Mouse (Mus musculus) forebrain, postnatal 0 days (tissue): ENCODE results near the gene Fmr1. TPM values are rescaled to one million over a fixed set of nuclear protein-coding genes. Genes with fewer than 3 reads are reported as not detected.
"Not testable (repeated sequence)": the region's sequence is repeated elsewhere in the genome, so short reads cannot be mapped to it uniquely, and the experiment has no call there.

ENCODE experiments used
- ATAC-seq: fragments of 200-750 bp; cut with Nextera tagmentation; 2 replicates; pipeline ENCODE4 v1.8.0; 2017; ENCODE audit warnings: mild to moderate bottlenecking, moderate library complexity
- DNase-seq: peaks from one replicate; pipeline ENCODE4 v3.0.0-alpha.2; 2015
- H3K27ac ChIP-seq: fragments of 300-500 bp; sonication (generic); 2 replicates; pipeline ENCODE4 v1.5.1; 2014; ENCODE audit warnings: low read depth, mild to moderate bottlenecking, antibody characterized with exemption, low read length, moderate library complexity, mixed read lengths
- H3K27me3 ChIP-seq: fragments of 300-500 bp; sonication (generic); 2 replicates; pipeline ENCODE4 v1.6.1; 2014; ENCODE audit warnings: mild to moderate bottlenecking, low read length, mixed read lengths; ENCODE audit not compliant: insufficient read depth
- H3K36me3 ChIP-seq: fragments of 300-500 bp; sonication (generic); 2 replicates; pipeline ENCODE4 v1.6.1; 2014; ENCODE audit warnings: mild to moderate bottlenecking, moderate library complexity; ENCODE audit not compliant: insufficient read depth
- H3K4me1 ChIP-seq: fragments of 300-500 bp; sonication (generic); 2 replicates; pipeline ENCODE4 v1.6.1; 2014; ENCODE audit warnings: antibody characterized with exemption; ENCODE audit not compliant: insufficient read depth
- H3K4me2 ChIP-seq: fragments of 300-500 bp; sonication (generic); 2 replicates; pipeline ENCODE4 v1.6.1; 2014; ENCODE audit warnings: low read depth, mild to moderate bottlenecking, moderate library complexity
- H3K4me3 ChIP-seq: fragments of 300-500 bp; sonication (generic); 2 replicates; pipeline ENCODE4 v1.5.1; 2014; ENCODE audit warnings: low read depth, low read length, mixed read lengths
- H3K9ac ChIP-seq: fragments of 300-500 bp; sonication (generic); 2 replicates; pipeline ENCODE4 v1.6.1; 2014; ENCODE audit warnings: mild to moderate bottlenecking
- H3K9me3 ChIP-seq: fragments of 300-500 bp; sonication (generic); 2 replicates; pipeline ENCODE4 v1.6.1; 2016; ENCODE audit warnings: low read length
- CTCF ChIP-seq: sonication (generic); IDR thresholded peaks from 2 replicates; pipeline ENCODE4 v1.5.1; 2016; ENCODE audit warnings: antibody characterized with exemption, control low read depth, low read depth
- WGBS: fragments of 180-500 bp; shearing (Covaris S2); extraction: QIAGEN DNeasy Blood & Tissue Kit; methylation state at CpG from one replicate; pipeline ENCODE4 v1.1.7; 2014; 5-methylcytosine and 5-hydroxymethylcytosine counted together
- polyA plus RNA-seq: library from polyadenylated mRNA; unstranded; fragments of >200 nt; fragmentation: Nextera tagmentation; extraction: Ambion mirVana; gene quantifications from 2 replicates; pipeline ENCODE4 v1.2.1, GENCODE M21; 2015
- total RNA-seq: library from RNA; depleted of rRNA; stranded (reverse); fragments of >200 nt; gene quantifications from 2 replicates; pipeline ENCODE4 v1.2.3, GENCODE M21; 2014; rRNA removed

Gene Fmr1
- total RNA-seq, result 44.8 and 48.6 TPM in 2 replicates
- polyA plus RNA-seq, result 26.4 and 37.5 TPM in 2 replicates

- Histone ChIP-seq H3K27me3 (no peaks in the 10 kb centered on the region), H3K4me2 (peak within 1 kb of the TSS; percentile 48), H3K4me3 (peak within 1 kb of the TSS; percentile 57), H3K4me1 (no peaks in the 10 kb centered on the region), H3K27ac (peak within 1 kb of the TSS; percentile 88), H3K9me3 (no peaks in the 10 kb centered on the region), H3K36me3 (no peaks in the 10 kb centered on the region), H3K9ac (peak within 1 kb of the TSS; percentile 72)
- DNase-seq, result peak; percentile 94
- TF ChIP-seq CTCF, result peak; percentile 33
- ATAC-seq, result peak; percentile 97
- WGBS, result 29% methylated on average over 48 of the region's 49 CpGs
Measured at GRCm38 (mm10) chrX:68678333-68678740, at the start of gene Fmr1. Fmr1 (plus strand) TSS chrX:68678541.

- no peaks in the 10 kb centered on the region for H3K9me3 ChIP-seq
- H3K4me3 ChIP-seq, result no peak overlapping the region
- H3K4me2 ChIP-seq, result no peak overlapping the region
- no peaks in the 10 kb centered on the region for H3K27me3 ChIP-seq
- TF ChIP-seq CTCF, result peak; percentile 44
- no peak overlapping the region for H3K27ac ChIP-seq
- ATAC-seq (no peak), DNase-seq (peak; percentile 1)
- 48% methylated on average over 1 of the region's 1 CpGs for WGBS
- H3K4me1 ChIP-seq, result no peaks in the 10 kb centered on the region
- H3K36me3 ChIP-seq, result no peaks in the 10 kb centered on the region
- H3K9ac ChIP-seq, result no peak overlapping the region
Measured at GRCm38 (mm10) chrX:68641603-68642002, 36.7 kb upstream of the Fmr1 start.

- WGBS, result 42% methylated on average over 7 of the region's 7 CpGs
- ATAC-seq (peak; percentile 67), DNase-seq (peak; percentile 39)
- Histone ChIP-seq H3K9ac (no peak overlapping the region), H3K9me3 (no peaks in the 10 kb centered on the region), H3K36me3 (no peaks in the 10 kb centered on the region), H3K27ac (peak overlapping the region; percentile 29; the same call in 1 of the 2 replicates), H3K4me2 (0 out of 2 replicates have a peak overlapping the region, but pooled peaks have one; percentile 15), H3K27me3 (no peaks in the 10 kb centered on the region), H3K4me1 (no peaks in the 10 kb centered on the region), H3K4me3 (no peak overlapping the region)
- no peak for TF ChIP-seq CTCF
Measured at GRCm38 (mm10) chrX:68645154-68645919, 33.0 kb upstream of the Fmr1 start.

GRCm38 (mm10) chrX:68677508-68677907 lies 833 bp upstream of the Fmr1 start:
- H3K9me3 ChIP-seq, result no peaks in the 10 kb centered on the region
- H3K27me3 ChIP-seq, result no peaks in the 10 kb centered on the region
- H3K4me3 ChIP-seq, result no peak overlapping the region
- no peak overlapping the region for H3K27ac ChIP-seq
- H3K4me1 ChIP-seq, result no peaks in the 10 kb centered on the region
- ATAC-seq (no peak), DNase-seq (no peak)
- H3K4me2 ChIP-seq, result no peak overlapping the region
- no peak for TF ChIP-seq CTCF
- no peaks in the 10 kb centered on the region for H3K36me3 ChIP-seq
- 30% methylated on average over 1 of the region's 1 CpGs for WGBS
- H3K9ac ChIP-seq, result no peak overlapping the region

GRCm38 (mm10) chrX:68678815-68679486 lies 610 bp downstream of the Fmr1 start:
- H3K27ac ChIP-seq, result peak overlapping the region; percentile 88
- H3K36me3 ChIP-seq, result no peaks in the 10 kb centered on the region
- 34% methylated on average over 56 of the region's 67 CpGs for WGBS
- H3K4me2 ChIP-seq, result peak overlapping the region; percentile 48
- no peaks in the 10 kb centered on the region for H3K9me3 ChIP-seq
- ATAC-seq (peak; percentile 74), DNase-seq (peak; percentile 47)
- TF ChIP-seq CTCF, result no peak
- H3K9ac ChIP-seq, result peak overlapping the region; percentile 72
- no peaks in the 10 kb centered on the region for H3K27me3 ChIP-seq
- peak overlapping the region; percentile 57 for H3K4me3 ChIP-seq
- H3K4me1 ChIP-seq, result no peaks in the 10 kb centered on the region

- ATAC-seq (no peak), DNase-seq (no peak)
- no peak for TF ChIP-seq CTCF
- Histone ChIP-seq H3K4me3 (no peak overlapping the region), H3K4me2 (no peak overlapping the region), H3K27ac (no peak overlapping the region), H3K9ac (no peak overlapping the region), H3K36me3 (no peaks in the 10 kb centered on the region), H3K4me1 (no peaks in the 10 kb centered on the region), H3K27me3 (no peaks in the 10 kb centered on the region), H3K9me3 (no peaks in the 10 kb centered on the region)
- 86% methylated on average over 2 of the region's 2 CpGs for WGBS
Measured at GRCm38 (mm10) chrX:68684706-68685105, 6.4 kb downstream of the Fmr1 start.

GRCm38 (mm10) chrX:68691936-68692335 lies 13.6 kb downstream of the Fmr1 start:
- not testable (repeated sequence) for ATAC-seq, DNase-seq, H3K27ac ChIP-seq, H3K4me2 ChIP-seq, H3K4me1 ChIP-seq, H3K9me3 ChIP-seq, H3K9ac ChIP-seq, H3K4me3 ChIP-seq, H3K27me3 ChIP-seq, H3K36me3 ChIP-seq
- WGBS, result 86% methylated on average over 8 of the region's 8 CpGs
